15 mouse cellular contexts compared by ENCODE assay signal in the genomic region with DNA sequence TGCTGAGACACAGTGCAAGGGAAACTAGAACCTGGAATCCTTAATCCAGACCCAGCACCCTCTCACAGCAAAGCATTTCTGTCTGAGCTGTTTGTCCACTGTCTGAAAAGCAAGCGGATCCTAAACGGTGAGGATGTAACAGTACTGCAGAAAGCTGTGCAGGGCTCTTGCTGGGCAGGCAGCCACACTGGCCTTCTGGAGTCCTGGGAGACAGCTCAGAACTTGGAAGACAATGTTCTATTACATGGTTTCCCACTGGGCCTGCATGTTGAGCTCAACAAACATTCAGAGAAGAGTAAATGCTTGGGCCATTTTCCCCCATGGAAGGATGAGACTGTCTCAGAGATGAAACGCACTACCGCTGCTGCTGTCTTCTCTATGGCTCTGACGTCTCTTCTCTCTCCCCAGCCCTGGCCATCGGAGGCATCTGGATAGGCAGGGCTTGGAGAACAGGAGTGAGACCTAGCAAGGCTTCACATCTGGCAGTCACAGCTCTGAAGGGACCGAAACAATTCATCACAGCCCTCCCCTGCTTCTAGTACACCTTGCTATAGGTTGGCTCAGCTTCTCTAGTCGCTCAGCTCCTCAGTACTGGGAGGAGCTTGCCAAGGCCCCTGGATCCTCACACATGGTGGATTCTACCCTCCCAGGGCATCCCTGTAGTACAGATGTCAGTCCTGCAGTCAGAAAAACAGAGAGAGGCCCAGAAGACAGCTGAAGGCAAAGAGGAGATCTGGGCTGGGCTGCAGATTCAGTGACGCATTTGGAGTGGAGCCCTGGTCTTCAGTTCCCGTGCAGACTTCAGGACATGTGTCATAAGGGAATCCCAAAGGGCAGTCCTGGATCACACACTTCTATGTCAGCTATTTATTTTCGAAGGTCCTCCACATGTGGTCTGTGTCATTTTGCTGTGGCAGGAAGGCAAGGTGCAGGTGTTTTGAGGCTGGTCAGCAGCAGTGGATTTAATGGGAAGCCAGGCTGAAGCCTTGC.
DNase-seq lines count a peak whose midpoint lies in the region; ATAC-seq and TF ChIP-seq lines count a peak whose summit lies in the region.
"Had no signal": no experiment of that assay in that cellular context is flagged by ENCODE, and none has a peak within 500 bp of the region (broad histone marks: within the 10 kb centered on the region; RNA-seq: fewer than 3 reads in every experiment).

No protein-coding gene starts in this region.

- H3K9me3 ChIP-seq in midbrain, embryonic 11.5 days (ENCODE audit: control insufficient read depth, low read length): no peaks in the 10 kb centered on the region
- no peaks in the 10 kb centered on the region for H3K9me3 ChIP-seq in midbrain, embryonic 13.5 days
- H3K9me3 ChIP-seq in lung, postnatal 0 days (ENCODE audit: low read length): no peaks in the 10 kb centered on the region
- H3K9me3 ChIP-seq: forebrain, embryonic 12.5 days; hindbrain, embryonic 13.5 days; liver, embryonic 13.5 days; midbrain, embryonic 10.5 days had no signal

- H3K27me3 ChIP-seq in midbrain, embryonic 11.5 days (ENCODE audit: control insufficient read depth, insufficient read depth, low read length): no peaks in the 10 kb centered on the region
- no peaks in the 10 kb centered on the region for H3K27me3 ChIP-seq in midbrain, embryonic 13.5 days
- H3K27me3 ChIP-seq in lung, postnatal 0 days (replicated peaks; ENCODE audit: insufficient read depth, low read length): no peaks in the 10 kb centered on the region
- H3K27me3 ChIP-seq: forebrain, embryonic 12.5 days; liver, embryonic 13.5 days had no signal

- no peak for ATAC-seq in midbrain, embryonic 11.5 days (ENCODE audit: low FRiP score)
- ATAC-seq in midbrain, embryonic 13.5 days: no peak
- no peak for ATAC-seq in lung, postnatal 0 days
- no peak for ATAC-seq in granulocyte monocyte progenitor cell, adult 5-6 weeks (replicated peaks; ENCODE audit: poor library complexity, severe bottlenecking)

- TF ChIP-seq EP300 in lung, postnatal 0 days (IDR thresholded peaks at IDR 0.05): no peak

- H3K4me2 ChIP-seq in midbrain, embryonic 11.5 days: no peak overlapping the region
- no peak overlapping the region for H3K4me2 ChIP-seq in midbrain, embryonic 13.5 days (replicated peaks)
- no peak overlapping the region for H3K4me2 ChIP-seq in lung, postnatal 0 days (replicated peaks; ENCODE audit: low read depth, low read length)
- H3K4me2 ChIP-seq: forebrain, embryonic 12.5 days; hindbrain, embryonic 13.5 days; liver, embryonic 13.5 days had no signal

- peak; percentile 32 for DNase-seq in adrenal gland, postnatal 10 days
- DNase-seq in adrenal gland, adult 18-20 months (ENCODE audit: low spot score in 2 of 2): no peak
- DNase-seq in midbrain, embryonic 11.5 days (ENCODE audit: low spot score, missing footprints): peak; percentile 76
- peak; percentile 53 to 65 for DNase-seq in layer of hippocampus, postnatal 10 days (ENCODE audit: low spot score in 2 of 2)
- DNase-seq in lung, postnatal 0 days (ENCODE audit: low spot score): no peak
- DNase-seq in lung, adult 2 months: no peak
- DNase-seq: adrenal gland, adult 2 months; embryo, embryonic 11 days; kidney, postnatal 10 days; liver, embryonic 13.5 days had no signal

- H3K27ac ChIP-seq in midbrain, embryonic 11.5 days (ENCODE audit: low read depth, low read length): no peak overlapping the region
- no peak overlapping the region for H3K27ac ChIP-seq in midbrain, embryonic 13.5 days
- no peak overlapping the region for H3K27ac ChIP-seq in lung, postnatal 0 days (ENCODE audit: low read length)
- H3K27ac ChIP-seq: forebrain, embryonic 12.5 days; hindbrain, embryonic 13.5 days; liver, embryonic 13.5 days; midbrain, embryonic 10.5 days had no signal

- WGBS in midbrain, embryonic 11.5 days: 86% methylated on average over 11 of the region's 11 CpGs
- WGBS in midbrain, embryonic 13.5 days: 82% methylated on average over 11 of the region's 11 CpGs
- WGBS in lung, postnatal 0 days: 67% methylated on average over 11 of the region's 11 CpGs
- WGBS in lung, adult 2 months: 73% methylated on average over 11 of the region's 11 CpGs

- H3K36me3 ChIP-seq in midbrain, embryonic 11.5 days (ENCODE audit: control insufficient read depth, insufficient read depth, low read length): no peaks in the 10 kb centered on the region
- no peaks in the 10 kb centered on the region for H3K36me3 ChIP-seq in midbrain, embryonic 13.5 days
- no peaks in the 10 kb centered on the region for H3K36me3 ChIP-seq in lung, postnatal 0 days (ENCODE audit: insufficient read depth, low read length)
- H3K36me3 ChIP-seq: forebrain, embryonic 12.5 days; hindbrain, embryonic 13.5 days; liver, embryonic 13.5 days; midbrain, embryonic 10.5 days had no signal

- H3K4me3 ChIP-seq in midbrain, embryonic 11.5 days (ENCODE audit: low read depth, low read length): no peak overlapping the region
- H3K4me3 ChIP-seq in midbrain, embryonic 13.5 days (replicated peaks): no peak overlapping the region
- H3K4me3 ChIP-seq in lung, postnatal 0 days (ENCODE audit: low read depth, low read length): no peak overlapping the region
- no peak overlapping the region for H3K4me3 ChIP-seq in lung, adult 2 months (replicated peaks; ENCODE audit: extremely low read depth, low read depth, low read length)
- H3K4me3 ChIP-seq: forebrain, embryonic 12.5 days; hindbrain, embryonic 13.5 days; liver, embryonic 13.5 days; midbrain, embryonic 10.5 days had no signal

- no peak for TF ChIP-seq POLR2A in lung, adult 2 months (IDR thresholded peaks at IDR 0.05; ENCODE audit: borderline replicate concordance, extremely low read depth, low read depth, low read length)

- TF ChIP-seq CTCF in lung, postnatal 0 days (IDR thresholded peaks at IDR 0.05): no peak
- no peak for TF ChIP-seq CTCF in lung, adult 2 months (IDR thresholded peaks at IDR 0.05; ENCODE audit: insufficient read depth, low read length)

- no peaks in the 10 kb centered on the region for H3K4me1 ChIP-seq in midbrain, embryonic 11.5 days (ENCODE audit: control insufficient read depth, insufficient read depth, low read length)
- no peaks in the 10 kb centered on the region for H3K4me1 ChIP-seq in midbrain, embryonic 13.5 days (replicated peaks)
- H3K4me1 ChIP-seq in lung, postnatal 0 days (ENCODE audit: insufficient read depth, low read depth, low read length): no peaks in the 10 kb centered on the region
- H3K4me1 ChIP-seq in lung, adult 2 months (ENCODE audit: control insufficient read depth, insufficient read depth, low read length): no peaks in the 10 kb centered on the region
- H3K4me1 ChIP-seq: forebrain, embryonic 12.5 days; liver, embryonic 13.5 days; midbrain, embryonic 10.5 days had no signal

- no peak overlapping the region for H3K9ac ChIP-seq in midbrain, embryonic 11.5 days (ENCODE audit: low read length)
- H3K9ac ChIP-seq in midbrain, embryonic 13.5 days (replicated peaks): no peak overlapping the region
- H3K9ac ChIP-seq in lung, postnatal 0 days (replicated peaks; ENCODE audit: low read depth): no peak overlapping the region
- H3K9ac ChIP-seq: forebrain, embryonic 12.5 days; hindbrain, embryonic 13.5 days; liver, embryonic 13.5 days had no signal

Comparison
In these comparisons a context has a peak if more than half of its experiments do, and no peak if none do; other contexts are left out.
1. DNase-seq: peak in adrenal gland, postnatal 10 days (single experiment), midbrain, embryonic 11.5 days (single experiment) and layer of hippocampus, postnatal 10 days (2 of 2); none in adrenal gland, adult 18-20 months (0 of 2), lung, postnatal 0 days (single experiment) and lung, adult 2 months (single experiment).